8 mouse cellular contexts compared by ENCODE assay signal in genomic region chrX:143482866-143483265, GRCm38 (mm10). TPM values are rescaled to one million over a fixed set of nuclear protein-coding genes. Genes with fewer than 3 reads are reported as not detected.
DNase-seq lines count a peak whose midpoint lies in the region; ATAC-seq lines count a peak whose summit lies in the region.

No protein-coding gene starts in this region.

- 67% methylated on average over 3 of the region's 3 CpGs for WGBS in forebrain, embryonic 16.5 days
- WGBS in liver, embryonic 12.5 days (ENCODE audit: insufficient replicate concordance): 51% methylated on average over 3 of the region's 3 CpGs
- 71% methylated on average over 3 of the region's 3 CpGs for WGBS in stomach, embryonic 15.5 days

- no peaks in the 10 kb centered on the region for H3K9me3 ChIP-seq in forebrain, embryonic 16.5 days (ENCODE audit: control insufficient read depth, low read length)
- H3K9me3 ChIP-seq in liver, embryonic 12.5 days (replicated peaks): no peaks in the 10 kb centered on the region
- no peaks in the 10 kb centered on the region for H3K9me3 ChIP-seq in stomach, embryonic 15.5 days

- peak; percentile 96 to 99 for DNase-seq in cerebellum, adult 18-20 months
- peak; percentile 100 for DNase-seq in heart, postnatal 10 days
- DNase-seq in kidney, postnatal 36 days: peak; percentile 98 to 100
- peak; percentile 97 to 98 for DNase-seq in natural killer cell, adult 2 months (ENCODE audit: low spot score in 2 of 2)

- no peaks in the 10 kb centered on the region for H3K4me1 ChIP-seq in forebrain, embryonic 16.5 days (replicated peaks; ENCODE audit: control insufficient read depth, insufficient read depth, low read length)
- H3K4me1 ChIP-seq in liver, embryonic 12.5 days: no peaks in the 10 kb centered on the region
- H3K4me1 ChIP-seq in stomach, embryonic 15.5 days: no peaks in the 10 kb centered on the region

- no peak overlapping the region for H3K4me3 ChIP-seq in forebrain, embryonic 16.5 days (replicated peaks; ENCODE audit: low read length)
- H3K4me3 ChIP-seq in liver, embryonic 12.5 days: no peak overlapping the region
- no peak overlapping the region for H3K4me3 ChIP-seq in stomach, embryonic 15.5 days (replicated peaks)

- no peak overlapping the region for H3K27ac ChIP-seq in forebrain, embryonic 16.5 days (ENCODE audit: low read length)
- no peak overlapping the region for H3K27ac ChIP-seq in liver, embryonic 12.5 days
- no peak overlapping the region for H3K27ac ChIP-seq in stomach, embryonic 15.5 days

- no peaks in the 10 kb centered on the region for H3K36me3 ChIP-seq in forebrain, embryonic 16.5 days (ENCODE audit: control insufficient read depth, insufficient read depth)
- no peaks in the 10 kb centered on the region for H3K36me3 ChIP-seq in liver, embryonic 12.5 days
- no peaks in the 10 kb centered on the region for H3K36me3 ChIP-seq in stomach, embryonic 15.5 days

- intact Hi-C loops in heart, postnatal 10 days (cut with DNase I): no loop called here

- peak; percentile 100 for ATAC-seq in CD4-positive, CD25-positive, alpha-beta regulatory T cell, adult 4 months
- peak; percentile 100 for ATAC-seq in forebrain, embryonic 16.5 days
- peak; percentile 100 for ATAC-seq in liver, embryonic 12.5 days
- ATAC-seq in stomach, embryonic 15.5 days (ENCODE audit: insufficient read depth, low FRiP score, low read depth): peak; percentile 100

- no peaks in the 10 kb centered on the region for H3K27me3 ChIP-seq in forebrain, embryonic 16.5 days (replicated peaks; ENCODE audit: control insufficient read depth, insufficient read depth, low read length)
- H3K27me3 ChIP-seq in liver, embryonic 12.5 days (replicated peaks): no peaks in the 10 kb centered on the region
- no peaks in the 10 kb centered on the region for H3K27me3 ChIP-seq in stomach, embryonic 15.5 days (replicated peaks)

- H3K9ac ChIP-seq in forebrain, embryonic 16.5 days (replicated peaks; ENCODE audit: low read depth, low read length): no peak overlapping the region
- no peak overlapping the region for H3K9ac ChIP-seq in liver, embryonic 12.5 days
- no peak overlapping the region for H3K9ac ChIP-seq in stomach, embryonic 15.5 days

- no peak overlapping the region for H3K4me2 ChIP-seq in forebrain, embryonic 16.5 days (ENCODE audit: low read length)
- no peak overlapping the region for H3K4me2 ChIP-seq in liver, embryonic 12.5 days
- no peak overlapping the region for H3K4me2 ChIP-seq in stomach, embryonic 15.5 days

RNA-seq across cellular contexts. Expression of gene Pak3, which starts 35.5 kb away (rescaled TPM):
- not detected for polyA plus RNA-seq in CD4-positive, CD25-positive, alpha-beta regulatory T cell, adult 4 months (2017; shearing (Covaris generic))
- 166 and 180 TPM in 2 replicates for polyA plus RNA-seq in forebrain, embryonic 16.5 days (2015; fragmentation: Nextera tagmentation; extraction: Ambion mirVana)
- total RNA-seq in heart, postnatal 10 days (2021): 1 to 10 TPM; 2.4 to 5.5 TPM
- polyA plus RNA-seq in liver, embryonic 12.5 days (2016; fragmentation: Nextera tagmentation; extraction: Ambion mirVana): 0.49 and 0.71 TPM in 2 replicates
- 9.0 and 10.1 TPM in 2 replicates for polyA plus RNA-seq in stomach, embryonic 15.5 days (2015; fragmentation: Nextera tagmentation; extraction: Ambion mirVana)

Comparison
In these comparisons a context has a peak if more than half of its experiments do, and no peak if none do; other contexts are left out.
1. RNA of gene Pak3, which starts 35.5 kb away (polyA plus RNA-seq): 166 to 180 TPM in forebrain, embryonic 16.5 days; 9.0 to 10.1 TPM in stomach, embryonic 15.5 days, 0.49 to 0.71 TPM in liver, embryonic 12.5 days and not detected in CD4-positive, CD25-positive, alpha-beta regulatory T cell, adult 4 months; every median in the first group is over 10 times any median in the second.
2. Peak in every context shown above with its lines, with median percentiles within 50 percentile points of each other: ATAC-seq and DNase-seq.